Mouse (Mus musculus) thymus, adult 2 months (tissue): ENCODE measurements around the gene Fam149b.

ENCODE experiments used
- CTCF ChIP-seq: fragments of 200-500 bp; IDR thresholded peaks from 2 replicates; pipeline ENCODE4 v1.5.1; 2012; ENCODE audit warnings: mild to moderate bottlenecking, control low read depth, low read length, moderate library complexity, borderline replicate concordance; ENCODE audit not compliant: control insufficient read depth, poor library complexity, insufficient read depth; ENCODE audit errors: extremely low read depth
- POLR2A ChIP-seq: fragments of 200-500 bp; IDR thresholded peaks from 2 replicates; pipeline ENCODE4 v1.6.1; 2012; ENCODE audit warnings: mild to moderate bottlenecking, low read length, control low read depth, moderate library complexity; ENCODE audit not compliant: control insufficient read depth, poor library complexity, insufficient read depth; ENCODE audit errors: extremely low read depth

DNA sequence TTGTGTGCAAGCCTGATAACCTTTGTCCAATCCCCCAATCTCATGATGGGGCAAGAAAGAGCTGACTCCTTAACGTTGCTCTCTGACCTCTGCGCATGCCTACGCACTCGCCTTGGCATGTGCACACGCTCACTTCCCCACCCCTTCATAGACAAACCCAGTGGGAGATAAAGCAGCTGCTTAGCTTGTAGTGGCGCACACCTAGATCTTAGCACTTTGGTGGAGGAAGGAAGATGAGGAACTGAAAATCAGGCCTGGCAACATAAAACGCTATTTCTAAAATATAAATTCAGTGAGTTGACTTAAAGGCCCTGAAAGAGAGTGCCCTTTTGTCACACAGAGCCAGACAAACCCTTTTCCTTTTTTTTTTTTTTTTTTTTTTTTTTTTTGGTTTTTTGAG, 22.8 kb downstream of the Fam149b start:
- TF ChIP-seq CTCF (no peak), POLR2A (no peak)
